Mouse (Mus musculus) embryonic fibroblast, embryonic 13.5 days (primary cell): Measurements from ENCODE around the gene Picalm.

ENCODE experiments used
- CTCF ChIP-seq: IDR thresholded peaks from 2 replicates; pipeline ENCODE4 v1.5.1; 2011; ENCODE audit warnings: mild to moderate bottlenecking, control low read depth, low read length, moderate library complexity, borderline replicate concordance; ENCODE audit not compliant: insufficient read depth
- POLR2A ChIP-seq: IDR thresholded peaks from 2 replicates; pipeline ENCODE4 v1.6.1; 2011; ENCODE audit warnings: low read depth, mild to moderate bottlenecking, control low read depth, low read length, moderate library complexity

DNA sequence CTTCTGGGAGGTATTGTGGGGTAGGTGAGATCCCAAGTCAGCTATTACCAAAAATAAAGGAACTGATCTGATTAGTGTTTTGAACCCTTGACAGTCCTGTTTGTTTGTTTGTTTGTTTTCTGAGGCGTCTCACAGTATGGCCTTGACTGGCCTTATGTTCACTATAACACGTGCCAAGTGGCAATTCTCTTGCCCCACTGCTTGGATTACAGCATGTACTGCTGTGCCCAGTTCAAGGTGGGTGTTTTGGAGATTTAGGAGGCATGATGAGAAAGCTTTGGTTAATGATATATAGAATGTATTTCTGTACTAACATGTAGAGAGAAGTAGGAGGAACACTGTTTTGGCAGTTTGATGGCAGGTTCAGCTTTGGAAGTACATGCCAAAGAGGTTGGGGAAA is 28.0 kb downstream of the Picalm start:
- no peak for TF ChIP-seq CTCF
- no peak for TF ChIP-seq POLR2A
